Mouse (Mus musculus) neural tube, embryonic 15.5 days (tissue): ENCODE measurements around the gene Slc17a5. TPM values are rescaled to one million over a fixed set of nuclear protein-coding genes. Genes with fewer than 3 reads are reported as not detected.
"Not testable (repeated sequence)": the region's sequence is repeated elsewhere in the genome, so short reads cannot be mapped to it uniquely, and the experiment has no call there.

Experiments
- ATAC-seq: fragments of 200-750 bp; cut with Nextera tagmentation; 2 replicates; pipeline ENCODE4 v1.8.0; 2017; ENCODE audit warnings: mild to moderate bottlenecking, moderate TSS enrichment, moderate library complexity; ENCODE audit not compliant: low FRiP score
- H3K27ac ChIP-seq: fragments of 300-500 bp; sonication (generic); replicated peaks from 2 replicates; pipeline ENCODE4 v1.5.1; 2015; ENCODE audit warnings: mild to moderate bottlenecking, inconsistent platforms
- H3K27me3 ChIP-seq: fragments of 300-500 bp; sonication (generic); replicated peaks from 2 replicates; pipeline ENCODE4 v1.6.1; 2015; ENCODE audit warnings: inconsistent platforms
- H3K36me3 ChIP-seq: fragments of 300-500 bp; sonication (generic); 2 replicates; pipeline ENCODE4 v1.6.1; 2015; ENCODE audit warnings: inconsistent platforms
- H3K4me1 ChIP-seq: fragments of 300-500 bp; sonication (generic); 2 replicates; pipeline ENCODE4 v1.6.1; 2015; ENCODE audit warnings: inconsistent platforms
- H3K4me2 ChIP-seq: fragments of 300-500 bp; sonication (generic); 2 replicates; pipeline ENCODE4 v1.6.1; 2015; ENCODE audit warnings: inconsistent platforms, mild to moderate bottlenecking, moderate library complexity
- H3K4me3 ChIP-seq: fragments of 300-500 bp; sonication (generic); replicated peaks from 2 replicates; pipeline ENCODE4 v1.5.1; 2015; ENCODE audit warnings: mild to moderate bottlenecking, inconsistent platforms
- H3K9ac ChIP-seq: fragments of 300-500 bp; sonication (generic); replicated peaks from 2 replicates; pipeline ENCODE4 v1.6.1; 2015; ENCODE audit warnings: mild to moderate bottlenecking, inconsistent platforms
- H3K9me3 ChIP-seq: fragments of 300-500 bp; sonication (generic); replicated peaks from 2 replicates; pipeline ENCODE4 v1.6.1; 2016; ENCODE audit warnings: inconsistent platforms
- WGBS: fragments of 180-500 bp; shearing (Covaris S2); methylation state at CpG from one replicate; pipeline ENCODE4 v1.1.7; 2015; ENCODE audit warnings: mixed read lengths; 5-methylcytosine and 5-hydroxymethylcytosine counted together
- polyA plus RNA-seq: library from polyadenylated mRNA; unstranded; fragments of >200 nt; fragmentation: Nextera tagmentation; extraction: Ambion mirVana; gene quantifications from 2 replicates; pipeline ENCODE4 v1.2.1, GENCODE M21; 2015

Slc17a5 gene
- polyA plus RNA-seq, 1 experiment from 2014 or later, result 17.0 TPM

DNA sequence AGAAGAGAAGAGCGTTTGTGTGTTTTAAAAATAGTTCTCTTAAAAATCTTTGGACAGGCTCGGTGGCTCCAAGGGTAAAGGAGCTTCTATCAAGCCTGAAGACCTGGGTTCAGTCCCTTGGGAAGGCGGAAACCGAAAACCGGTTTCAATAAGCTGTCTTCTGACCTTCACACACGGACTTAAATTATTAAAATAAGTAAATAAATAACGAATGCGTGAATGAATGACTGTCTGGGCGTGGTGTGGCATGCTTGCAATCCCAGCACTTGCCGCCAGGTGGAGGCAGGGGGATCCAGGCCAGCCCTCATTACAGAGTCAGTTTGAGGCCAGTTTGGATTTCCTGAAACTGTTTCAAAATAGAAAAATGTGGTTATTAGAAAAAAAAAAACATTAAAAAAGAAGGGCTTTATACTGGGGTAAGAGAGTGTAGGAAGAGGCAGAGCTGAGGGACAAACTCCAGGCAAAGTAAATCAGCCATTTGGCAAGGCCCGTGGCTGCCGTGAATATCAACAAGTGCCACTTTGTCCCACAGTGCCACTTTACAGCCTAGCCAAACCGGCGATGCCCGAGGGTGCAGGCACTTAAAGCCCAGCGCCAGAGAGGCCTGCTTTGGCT lies 60.0 kb downstream of the Slc17a5 start:
- peak; percentile 73 for ATAC-seq
- WGBS, result under 1% methylated on average over 16 of the region's 16 CpGs
- Histone ChIP-seq H3K27me3 (no peaks in the 10 kb centered on the region), H3K9ac (peak overlapping the region; percentile 63), H3K4me1 (peaks cover 12% of the 10 kb centered on the region), H3K9me3 (no peaks in the 10 kb centered on the region), H3K36me3 (no peaks in the 10 kb centered on the region), H3K4me2 (peak overlapping the region; percentile 89), H3K4me3 (peak overlapping the region; percentile 53), H3K27ac (peak overlapping the region; percentile 88)

DNA sequence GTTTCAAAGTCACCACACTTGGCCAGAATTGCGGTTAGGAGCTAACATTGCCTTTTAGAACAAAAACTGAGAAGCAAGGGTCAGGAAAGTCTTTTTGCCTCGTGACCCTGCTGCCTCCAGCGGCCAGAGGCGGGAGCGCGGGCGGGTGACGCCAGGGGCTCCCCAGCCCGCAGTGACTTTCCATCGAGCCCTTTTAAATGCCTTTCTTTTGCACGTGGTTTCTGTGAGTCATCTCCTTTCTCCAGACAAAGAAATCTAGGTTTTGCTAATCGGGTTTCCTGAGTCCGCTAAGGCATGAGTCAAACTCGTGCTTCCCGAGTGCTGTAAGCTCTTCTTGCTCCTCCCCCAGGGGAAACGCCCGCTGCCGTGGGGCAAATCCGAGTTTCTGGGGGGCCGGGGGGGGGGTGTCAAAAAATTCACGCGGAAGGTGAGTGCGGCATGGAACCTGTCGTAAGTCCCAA lies 60.5 kb downstream of the Slc17a5 start:
- peak overlapping the region; percentile 88 for H3K27ac ChIP-seq
- peak overlapping the region; percentile 53 for H3K4me3 ChIP-seq
- WGBS, result under 1% methylated on average over 24 of the region's 24 CpGs
- no peaks in the 10 kb centered on the region for H3K36me3 ChIP-seq
- peaks cover 12% of the 10 kb centered on the region for H3K4me1 ChIP-seq
- H3K9me3 ChIP-seq, result no peaks in the 10 kb centered on the region
- H3K9ac ChIP-seq, result peak overlapping the region; percentile 63
- ATAC-seq, result peak; percentile 86
- H3K4me2 ChIP-seq, result peak overlapping the region; percentile 89
- no peaks in the 10 kb centered on the region for H3K27me3 ChIP-seq

DNA sequence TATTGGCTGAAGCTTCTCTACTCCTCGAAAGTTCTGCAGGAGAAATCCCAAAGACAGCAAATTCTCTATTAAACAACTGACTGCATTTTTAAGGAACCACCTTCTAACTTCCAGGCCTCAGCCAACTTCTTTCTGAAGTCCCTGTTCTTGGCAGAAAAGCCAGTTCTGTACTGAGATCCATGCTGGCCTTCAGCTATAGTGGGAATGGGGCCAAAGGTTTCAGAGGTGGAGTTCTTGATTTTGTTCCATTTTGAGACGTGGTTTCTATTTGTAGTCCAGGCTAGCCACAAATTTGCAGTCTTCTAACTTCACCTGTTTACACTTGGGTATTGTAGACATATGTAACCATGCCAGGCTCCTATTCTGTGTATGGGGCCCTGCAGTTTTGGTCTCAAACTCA lies 61.6 kb downstream of the Slc17a5 start:
- H3K4me1 ChIP-seq, result peaks cover 18% of the 10 kb centered on the region
- no peak overlapping the region for H3K9ac ChIP-seq
- no peak for ATAC-seq
- no peak overlapping the region for H3K4me3 ChIP-seq
- H3K27ac ChIP-seq, result no peak overlapping the region
- WGBS, result 89% methylated on average over 2 of the region's 2 CpGs
- no peaks in the 10 kb centered on the region for H3K9me3 ChIP-seq
- H3K36me3 ChIP-seq, result no peaks in the 10 kb centered on the region
- no peaks in the 10 kb centered on the region for H3K27me3 ChIP-seq
- H3K4me2 ChIP-seq, result no peak overlapping the region

DNA sequence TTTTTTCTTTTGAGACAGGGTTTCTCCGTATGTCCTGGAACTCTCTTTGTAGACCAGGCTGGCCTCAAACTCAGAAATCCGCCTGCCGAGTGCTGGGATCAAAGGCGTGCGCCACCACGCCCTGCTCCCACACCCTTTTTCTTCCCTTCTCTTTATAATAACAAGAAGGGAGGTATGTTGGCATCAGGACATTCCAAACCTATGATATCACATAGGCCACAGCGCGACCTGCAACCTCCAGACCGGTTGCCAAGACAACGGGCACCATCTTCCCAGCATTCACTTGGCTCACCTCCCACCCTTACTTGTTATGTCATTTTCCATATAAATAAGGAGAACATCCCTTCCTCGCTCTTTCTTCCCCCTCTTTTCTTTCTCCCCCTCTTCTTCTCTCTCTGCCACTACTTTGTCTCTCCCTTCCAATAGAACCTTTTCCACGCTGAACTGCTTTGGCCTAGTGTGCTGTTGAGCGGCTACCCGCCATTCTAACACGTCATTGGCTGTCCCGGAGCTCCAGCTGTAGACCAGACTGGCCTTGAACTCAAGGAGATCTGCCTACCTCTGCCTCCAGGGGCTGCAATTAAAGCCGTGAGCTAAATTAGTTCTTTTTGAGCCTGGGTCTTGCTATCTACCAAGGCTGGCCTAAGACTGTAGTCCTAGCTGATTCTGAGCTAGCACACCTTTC lies 62.2 kb downstream of the Slc17a5 start:
- Histone ChIP-seq H3K4me3 (no peak overlapping the region), H3K36me3 (no peaks in the 10 kb centered on the region), H3K9ac (no peak overlapping the region), H3K27ac (no peak overlapping the region), H3K4me1 (peaks cover 24% of the 10 kb centered on the region), H3K27me3 (no peaks in the 10 kb centered on the region), H3K9me3 (no peaks in the 10 kb centered on the region), H3K4me2 (no peak overlapping the region)
- ATAC-seq, result no peak
- WGBS, result 94% methylated on average over 17 of the region's 17 CpGs

DNA sequence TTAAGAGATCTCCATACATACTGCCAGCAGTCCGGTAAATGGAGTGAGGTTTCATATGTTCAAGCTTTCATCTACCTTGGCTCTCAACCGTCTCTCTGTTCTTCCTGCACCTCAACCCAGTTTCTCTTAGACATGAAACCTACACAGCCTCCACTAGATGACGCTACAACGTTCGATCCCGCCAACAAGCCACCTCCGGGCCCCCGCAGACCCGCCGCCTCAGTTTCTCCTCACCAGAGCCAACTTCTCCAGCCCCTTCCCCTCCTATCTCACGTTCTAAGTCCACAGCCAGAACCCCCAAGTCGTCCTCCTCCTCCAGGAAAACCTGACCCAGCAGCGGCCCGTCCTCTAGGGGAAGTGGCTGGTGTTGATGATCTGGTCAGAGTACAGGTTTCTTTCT lies 66.2 kb downstream of the Slc17a5 start:
- Histone ChIP-seq H3K4me3 (peak overlapping the region; percentile 49), H3K27ac (peak overlapping the region; percentile 77), H3K4me2 (peak overlapping the region; percentile 88), H3K9ac (peak overlapping the region; percentile 61), H3K9me3 (no peaks in the 10 kb centered on the region), H3K36me3 (no peaks in the 10 kb centered on the region), H3K4me1 (peaks cover 23% of the 10 kb centered on the region), H3K27me3 (no peaks in the 10 kb centered on the region)
- peak; percentile 16 for ATAC-seq
- WGBS, result 36% methylated on average over 14 of the region's 14 CpGs

DNA sequence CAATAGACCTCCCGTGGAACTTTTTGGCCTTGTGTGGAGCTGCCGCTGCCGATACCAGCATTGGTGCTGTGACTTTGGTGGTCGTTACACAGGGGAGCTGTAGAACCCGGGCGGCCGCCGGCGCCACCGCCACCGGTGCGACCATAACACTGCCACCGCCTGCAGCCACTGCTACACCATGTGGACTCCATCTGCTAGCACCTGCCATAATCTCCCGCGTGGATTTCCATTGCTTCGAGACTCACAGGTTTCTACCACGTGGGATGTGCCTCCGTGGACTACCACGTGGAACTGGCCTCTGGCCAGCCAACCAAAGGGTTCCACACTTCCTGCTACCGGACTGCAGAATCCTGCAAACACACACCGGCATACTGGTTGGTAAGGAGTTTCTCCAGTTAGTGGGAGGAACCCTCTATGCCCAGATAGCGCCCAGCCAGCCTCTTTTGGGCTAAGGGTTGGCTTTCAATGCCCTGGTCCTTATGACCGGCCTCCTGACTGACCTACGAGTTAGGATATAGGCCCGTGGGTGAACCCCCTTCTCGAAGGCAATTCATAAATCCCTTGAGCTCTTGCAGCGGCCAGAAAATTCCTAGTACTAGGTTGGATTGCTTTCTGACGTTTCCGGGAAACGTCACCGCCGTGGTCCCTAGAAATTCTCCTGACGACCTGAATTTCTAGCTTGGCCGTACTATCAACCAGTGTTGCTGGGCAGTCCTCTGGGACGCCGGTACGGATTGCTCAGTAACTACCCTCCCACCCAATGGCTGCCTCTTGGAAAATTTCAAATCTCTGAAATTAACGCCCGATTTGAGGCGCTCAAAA lies 66.8 kb downstream of the Slc17a5 start:
- Histone ChIP-seq H3K27me3 (no peaks in the 10 kb centered on the region), H3K9ac (peak overlapping the region; percentile 61), H3K4me1 (peaks cover 21% of the 10 kb centered on the region), H3K36me3 (no peaks in the 10 kb centered on the region), H3K4me2 (peak overlapping the region; percentile 88), H3K9me3 (no peaks in the 10 kb centered on the region), H3K27ac (peak overlapping the region; percentile 77), H3K4me3 (peak overlapping the region; percentile 49)
- WGBS, result 2% methylated on average over 40 of the region's 40 CpGs
- peak; percentile 73 for ATAC-seq

DNA sequence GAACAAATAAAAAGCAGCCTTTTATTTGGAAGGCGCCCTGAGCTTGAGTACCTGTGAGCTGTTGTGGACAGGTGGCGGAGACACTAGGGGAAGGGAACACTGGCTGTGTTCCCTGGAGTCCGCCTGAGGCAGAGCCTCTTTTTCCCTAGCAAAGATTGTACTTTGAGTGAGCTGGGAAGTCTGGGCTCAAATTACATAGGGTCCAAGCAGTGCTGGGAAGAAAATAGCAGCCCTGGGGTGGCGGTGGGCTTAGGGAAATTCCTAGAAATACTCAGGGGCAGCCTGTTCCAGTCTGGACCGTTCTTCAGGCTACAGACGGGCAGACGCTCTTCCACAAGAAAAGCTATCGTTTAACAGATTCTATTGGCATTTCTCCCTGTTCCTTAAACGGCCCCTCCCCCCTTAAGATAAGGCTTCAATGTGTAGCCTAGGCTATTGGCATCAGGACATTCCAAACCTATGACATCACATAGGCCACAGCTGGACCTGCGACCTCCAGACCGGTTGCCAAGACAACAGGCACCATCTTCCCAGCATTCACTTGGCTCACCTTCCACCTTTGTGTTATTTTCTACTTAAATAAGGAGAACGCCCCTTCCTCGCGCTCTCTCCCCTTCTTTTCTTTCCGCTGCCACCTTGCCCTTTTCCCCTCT lies 67.6 kb downstream of the Slc17a5 start:
- Histone ChIP-seq H3K4me1 (peaks cover 21% of the 10 kb centered on the region), H3K9me3 (no peaks in the 10 kb centered on the region), H3K4me3 (peak overlapping the region; percentile 49), H3K36me3 (no peaks in the 10 kb centered on the region), H3K4me2 (peak overlapping the region; percentile 88), H3K9ac (peak overlapping the region; percentile 61), H3K27me3 (no peaks in the 10 kb centered on the region), H3K27ac (peak overlapping the region; percentile 77)
- WGBS, result 4% methylated on average over 15 of the region's 15 CpGs
- peak; percentile 80 for ATAC-seq

DNA sequence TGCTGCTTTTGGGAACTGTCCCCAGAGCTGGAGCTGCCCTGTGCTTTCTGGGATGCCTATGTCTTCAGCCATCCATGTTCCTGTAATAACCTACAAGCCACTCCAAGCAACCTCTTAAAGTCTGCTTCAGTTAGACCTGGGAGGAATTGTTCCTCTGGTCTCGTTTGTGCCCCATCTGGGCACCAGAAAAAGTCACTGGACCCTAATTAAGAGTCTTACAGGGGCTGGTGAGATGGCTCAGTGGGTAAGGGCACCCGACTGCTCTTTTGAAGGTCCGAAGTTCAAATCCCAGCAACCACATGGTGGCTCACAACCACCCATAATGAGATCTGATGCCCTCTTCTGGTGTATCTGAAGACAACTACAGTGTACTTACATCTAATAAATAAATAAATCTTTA lies 70.6 kb downstream of the Slc17a5 start:
- H3K4me3 ChIP-seq, H3K4me2 ChIP-seq, ATAC-seq, H3K9ac ChIP-seq, H3K27me3 ChIP-seq, H3K9me3 ChIP-seq, H3K27ac ChIP-seq, H3K36me3 ChIP-seq: not testable (repeated sequence)
- peaks cover 21% of the 10 kb centered on the region for H3K4me1 ChIP-seq
- WGBS, result 77% methylated on average over 3 of the region's 3 CpGs

DNA sequence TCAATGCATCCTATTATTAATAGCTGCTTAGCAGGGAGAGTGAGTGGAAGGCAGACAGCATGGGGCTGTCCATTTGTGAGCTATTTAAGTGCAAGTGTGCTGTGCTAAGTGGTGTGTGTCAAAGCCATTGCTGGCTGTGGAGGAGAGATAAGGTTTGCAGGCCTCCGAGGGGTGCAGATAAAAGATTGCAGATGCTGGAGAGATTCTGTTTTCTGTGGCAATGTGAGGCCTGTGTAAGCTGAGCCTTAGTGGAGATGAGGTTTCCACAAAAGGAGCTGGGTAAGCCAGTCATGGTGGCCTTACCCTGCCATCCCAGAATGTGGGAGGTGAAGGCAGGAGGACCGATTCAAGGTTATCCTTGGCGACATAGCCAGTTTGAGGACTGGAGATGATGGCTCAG lies 71.7 kb downstream of the Slc17a5 start:
- no peak overlapping the region for H3K4me3 ChIP-seq
- H3K36me3 ChIP-seq, result no peaks in the 10 kb centered on the region; the same call in 1 of the 2 replicates
- H3K27ac ChIP-seq, result no peak overlapping the region
- H3K9me3 ChIP-seq, result no peaks in the 10 kb centered on the region
- H3K9ac ChIP-seq, result no peak overlapping the region
- WGBS, result 78% methylated on average over 3 of the region's 3 CpGs
- H3K27me3 ChIP-seq, result no peaks in the 10 kb centered on the region
- H3K4me2 ChIP-seq, result no peak overlapping the region
- no peak for ATAC-seq
- H3K4me1 ChIP-seq, result peaks cover 15% of the 10 kb centered on the region

DNA sequence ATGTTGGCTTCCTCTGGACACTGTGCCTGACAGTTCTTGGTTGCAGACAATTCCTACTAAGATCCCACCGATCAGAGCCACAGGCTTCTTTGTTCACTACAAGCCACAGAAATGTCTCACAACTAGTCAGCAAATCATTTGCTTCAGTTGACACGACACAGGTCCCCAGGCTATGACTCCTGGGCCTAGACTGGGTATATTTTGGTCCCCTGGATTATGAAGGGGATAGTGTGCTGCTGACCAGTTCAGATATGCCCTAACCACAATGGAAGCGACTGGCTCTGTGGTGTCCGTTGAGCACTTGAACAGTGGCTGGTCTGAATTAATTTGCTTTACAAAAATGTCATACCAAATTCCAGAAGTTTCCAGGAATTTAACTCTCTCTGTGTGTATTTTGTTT lies 73.2 kb downstream of the Slc17a5 start:
- ATAC-seq, result no peak
- 87% methylated on average over 4 of the region's 4 CpGs for WGBS
- no peak overlapping the region for H3K9ac ChIP-seq
- no peaks in the 10 kb centered on the region for H3K9me3 ChIP-seq
- H3K4me2 ChIP-seq, result no peak overlapping the region
- H3K4me1 ChIP-seq, result peaks cover under 1% of the 10 kb centered on the region; the same call in 1 of the 2 replicates
- no peaks in the 10 kb centered on the region for H3K27me3 ChIP-seq
- H3K4me3 ChIP-seq, result no peak overlapping the region
- no peaks in the 10 kb centered on the region; the same call in 1 of the 2 replicates for H3K36me3 ChIP-seq
- no peak overlapping the region for H3K27ac ChIP-seq

DNA sequence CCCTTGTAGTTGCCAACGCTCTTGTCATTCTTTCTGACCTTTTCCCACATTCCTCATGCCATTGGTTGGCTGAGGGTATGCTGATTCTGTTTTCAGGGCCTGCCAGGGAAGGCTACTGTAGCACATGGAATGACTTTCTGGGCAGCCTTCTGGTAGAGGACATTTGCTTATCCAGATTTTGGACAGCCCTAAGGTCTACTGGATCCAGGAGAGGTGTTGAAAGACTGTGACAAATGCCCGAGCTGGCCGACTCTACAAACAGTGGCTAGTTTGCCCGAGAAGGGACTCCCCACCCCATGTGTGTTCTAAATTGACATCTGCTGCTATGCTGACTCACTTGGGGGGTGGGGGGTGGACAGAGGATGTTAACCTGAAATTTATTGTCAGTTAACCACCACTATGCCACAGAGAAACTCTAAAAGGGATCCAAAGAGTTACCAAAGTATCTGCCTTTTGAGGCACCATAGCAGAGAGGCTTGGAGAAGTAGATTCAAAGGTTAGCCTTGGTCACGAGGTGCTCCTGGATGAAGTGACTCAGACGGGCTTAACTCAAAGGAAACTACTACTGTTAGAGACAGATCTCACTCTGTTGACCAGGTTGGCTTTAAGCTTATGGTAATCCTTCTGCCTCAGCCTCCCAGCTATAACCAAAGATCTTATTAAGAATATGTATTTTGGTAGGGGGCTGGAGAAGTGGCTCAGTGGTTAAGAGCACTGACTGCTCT lies 73.9 kb downstream of the Slc17a5 start:
- Histone ChIP-seq H3K27ac (no peak overlapping the region), H3K27me3 (no peaks in the 10 kb centered on the region), H3K4me2 (no peak overlapping the region), H3K36me3 (peaks cover 2% of the 10 kb centered on the region), H3K9me3 (no peaks in the 10 kb centered on the region), H3K9ac (no peak overlapping the region), H3K4me1 (no peaks in the 10 kb centered on the region), H3K4me3 (no peak overlapping the region)
- 80% methylated on average over 6 of the region's 6 CpGs for WGBS
- ATAC-seq, result no peak
